Mouse (Mus musculus): ENCODE measurements around the gene Apoa5. TPM values are rescaled to one million over a fixed set of nuclear protein-coding genes. Genes with fewer than 3 reads are reported as not detected.
"Not testable (repeated sequence)": the region's sequence is repeated elsewhere in the genome, so short reads cannot be mapped to it uniquely, and the experiment has no call there.

The Apoa5 gene
- total and polyA plus RNA-seq, 3 experiments: 0.17 to 3.6 (median 3.0) TPM

DNA sequence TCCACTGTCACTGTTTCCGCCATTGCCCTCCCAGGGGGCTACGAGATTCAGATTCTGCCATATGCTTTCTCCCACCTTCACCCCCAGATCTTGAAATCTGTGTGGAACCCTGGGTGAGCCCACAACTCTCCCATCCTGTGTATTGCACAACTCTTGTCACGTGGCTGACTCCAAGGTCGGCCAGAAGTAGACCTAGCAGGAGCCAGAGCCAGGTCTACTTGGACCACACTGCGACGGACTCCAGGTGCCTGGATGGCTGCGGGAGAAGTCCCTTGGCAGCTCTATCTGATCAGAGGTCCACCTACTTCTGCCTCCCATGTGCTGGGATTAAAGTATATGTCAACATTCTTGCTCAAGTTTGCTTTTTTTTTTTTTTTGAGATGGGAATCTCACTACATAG, 7.3 kb upstream of the Apoa5 start:
- peak; percentile 73 for DNase-seq

- DNase-seq: no peak
These were observed 692 bp downstream of the Apoa5 start for GRCm38 (mm10) chr9:46269125-46269524.

DNA sequence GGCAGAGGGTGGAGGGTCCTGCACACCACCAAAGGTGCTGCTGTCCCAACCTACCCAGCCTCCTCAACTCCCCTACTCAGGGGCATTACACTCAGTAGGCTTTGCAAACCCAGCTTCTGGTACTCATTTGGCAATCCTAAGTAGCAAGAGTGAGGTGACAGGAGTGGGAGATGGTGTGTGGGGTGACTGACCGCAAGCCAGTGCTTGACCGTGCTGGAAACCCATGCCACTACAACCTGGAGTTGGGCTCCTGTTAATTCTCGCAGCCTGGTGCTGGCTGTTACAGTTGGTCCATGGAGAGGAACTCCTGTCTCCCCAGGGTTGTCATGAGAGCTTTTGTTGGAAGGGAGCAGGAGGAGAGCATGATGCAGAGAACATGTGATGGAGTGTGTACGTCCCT, 2.3 kb downstream of the Apoa5 start:
- DNase-seq: no peak

DNA sequence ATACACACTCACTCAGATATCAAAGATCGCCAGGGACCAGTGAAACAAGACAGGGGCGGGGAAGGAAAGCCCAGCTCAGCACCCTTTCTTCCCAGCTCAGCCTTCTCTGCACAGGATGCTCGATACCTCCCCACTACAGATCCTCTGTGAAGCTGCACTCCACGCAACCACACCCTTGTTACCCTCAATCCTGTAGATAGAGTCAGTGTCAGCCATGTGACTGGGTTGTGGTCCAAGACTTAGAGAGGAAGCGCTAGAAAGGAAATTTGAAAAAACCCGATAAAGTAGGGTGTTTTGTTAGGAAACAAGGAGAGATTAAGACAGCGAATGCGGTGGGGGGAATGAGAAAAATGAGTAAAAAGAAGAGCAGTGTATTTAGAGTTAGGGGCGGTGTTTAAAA, 3.6 kb downstream of the Apoa5 start:
- no peak for DNase-seq

GRCm38 (mm10) chr9:46272677-46273454, 4.4 kb downstream of the Apoa5 start, which contains the start of gene Zpr1:
TSS of gene Zpr1 (plus strand) at chr9:46273064.
- DNase-seq: peak; percentile 94

DNA sequence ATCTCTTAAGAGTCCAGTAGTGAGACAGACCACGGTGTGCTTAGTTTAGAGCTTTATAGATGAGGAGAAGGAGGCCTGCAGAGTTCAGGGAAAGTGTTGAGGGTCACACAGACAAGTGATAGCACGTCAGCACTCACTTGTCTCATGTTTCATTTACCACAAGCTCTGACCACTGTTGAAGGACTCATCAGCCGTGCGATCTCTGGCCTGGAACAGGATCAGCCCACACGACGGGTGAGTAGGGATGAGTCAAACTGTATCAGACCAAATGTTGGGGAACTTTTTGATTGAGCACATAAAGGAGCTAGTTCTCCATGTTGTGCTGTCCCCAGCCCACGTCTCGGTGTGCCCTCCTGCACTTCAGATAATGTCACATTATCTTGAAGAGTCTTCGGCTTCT, 6.1 kb downstream of the Apoa5 start:
- DNase-seq: no peak

DNA sequence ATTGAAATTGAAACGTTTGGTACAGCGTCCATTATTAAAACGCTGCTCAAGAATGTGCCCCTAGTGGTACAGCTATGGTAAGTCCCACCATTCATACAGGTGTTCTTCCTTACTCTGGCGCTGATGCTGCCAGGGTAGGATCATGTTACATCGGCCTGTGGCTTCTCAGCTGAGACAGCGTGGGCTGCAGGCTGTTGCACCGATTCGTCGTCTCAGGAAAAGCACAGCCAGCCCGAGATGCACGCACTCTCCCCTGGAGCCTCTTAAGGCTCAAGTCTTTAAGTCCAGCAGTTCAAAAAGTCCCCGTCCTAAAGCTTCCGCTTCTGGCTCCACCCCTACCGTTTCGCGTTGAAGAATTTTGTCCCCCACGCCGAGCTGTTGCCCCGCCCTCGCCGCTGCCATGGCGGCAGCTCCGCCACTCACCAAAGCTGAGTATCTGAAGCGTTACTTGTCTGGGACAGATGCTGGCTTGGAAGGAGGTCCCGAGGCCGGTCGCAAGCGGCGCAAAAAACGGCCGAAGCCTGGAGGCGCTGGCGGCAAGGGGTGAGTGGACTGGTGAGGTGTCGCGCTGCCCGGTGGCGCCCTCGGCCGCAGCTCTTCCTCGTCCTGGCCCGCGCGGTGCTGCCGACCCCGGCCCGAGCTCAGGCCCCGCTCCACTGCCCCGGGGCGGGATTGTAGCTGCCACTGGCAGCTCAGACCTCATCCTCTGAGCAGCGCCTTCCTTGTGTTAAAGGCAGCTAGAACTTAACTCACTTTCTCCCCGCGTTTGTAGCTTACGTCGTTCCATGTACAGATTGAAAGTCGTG, 14.4 kb downstream of the Apoa5 start, which contains the start of gene Bud13:
Gene Bud13, plus strand, starts transcription at position 378 of the 806 bp plus-strand sequence.
- peak; percentile 96 for DNase-seq

- DNase-seq: no peak
These were observed 29.9 kb downstream of the Apoa5 start for GRCm38 (mm10) chr9:46298381-46298780.

GRCm38 (mm10) chr9:46302142-46302541, 33.7 kb downstream of the Apoa5 start:
- DNase-seq: peak; percentile 36

DNA sequence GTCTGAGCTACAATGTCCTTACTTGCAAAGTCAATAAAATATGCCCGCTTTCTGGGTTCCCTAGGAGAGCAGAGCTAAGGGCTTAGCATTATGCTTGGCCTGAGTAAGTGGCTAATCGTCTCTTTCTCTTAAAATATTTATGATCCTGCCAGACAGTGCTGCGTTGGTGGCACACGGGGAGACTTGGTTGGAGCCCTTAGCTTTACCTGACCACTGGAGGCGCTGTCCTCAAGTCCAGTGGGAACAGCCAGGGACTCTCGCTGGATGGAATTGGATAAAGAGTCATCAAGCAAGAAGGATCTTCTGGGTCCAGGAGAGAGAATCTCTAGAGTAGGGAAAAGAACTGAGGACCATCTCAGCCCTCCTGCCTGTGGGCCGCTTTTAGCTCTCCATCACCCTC, 40.7 kb downstream of the Apoa5 start:
- no peak for DNase-seq

GRCm38 (mm10) chr9:46314507-46314906, 46.1 kb downstream of the Apoa5 start:
- peak; percentile 63 for DNase-seq

GRCm38 (mm10) chr9:46314921-46315320, 46.5 kb downstream of the Apoa5 start:
- no peak for DNase-seq

DNA sequence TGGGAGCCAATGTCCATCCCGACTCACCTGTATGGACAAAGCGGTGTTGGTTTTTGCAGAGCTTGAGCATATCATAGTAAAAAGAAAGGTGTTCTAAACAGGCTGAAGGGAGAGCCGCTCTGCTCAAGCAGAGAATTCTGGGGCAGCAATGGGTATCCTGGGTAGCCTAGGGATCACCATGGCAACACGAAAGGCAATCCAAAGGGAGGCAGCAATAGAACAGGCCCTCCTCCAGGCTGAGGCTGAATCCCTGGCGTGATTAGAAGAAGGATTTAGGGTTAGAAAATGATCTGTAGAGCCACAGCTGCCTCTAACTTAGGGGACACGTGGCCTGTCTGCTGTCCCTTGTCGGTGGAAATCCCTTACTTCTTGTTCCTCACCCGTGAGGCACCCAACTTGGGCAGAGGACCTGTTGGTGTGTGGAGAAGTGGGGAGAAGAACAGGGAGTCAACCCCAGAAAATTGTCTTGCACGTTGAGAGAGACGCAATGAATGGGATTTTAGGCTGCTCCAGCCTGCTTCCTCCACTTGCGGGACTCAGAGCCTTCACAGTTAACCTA, 47.5 kb downstream of the Apoa5 start:
- no peak for DNase-seq

DNA sequence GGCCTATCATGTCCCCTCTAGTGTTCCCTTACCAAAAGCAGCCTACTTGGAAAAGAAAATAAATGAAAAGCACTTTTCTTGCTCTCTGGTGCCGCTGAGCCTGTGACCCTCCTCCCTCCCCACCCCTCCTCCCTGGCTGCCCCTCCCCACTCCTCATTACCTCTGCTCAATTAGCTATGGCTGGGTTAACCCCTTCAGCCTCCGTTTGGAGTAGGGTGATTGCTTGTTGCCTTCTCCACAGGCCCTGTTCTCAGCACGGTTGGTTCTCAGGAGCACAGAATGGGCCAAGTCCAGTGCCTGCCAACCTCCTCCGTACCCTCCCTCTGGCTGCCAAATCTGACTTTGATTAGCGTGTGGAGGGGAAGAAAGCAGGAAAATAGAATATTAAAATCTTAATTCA, 48.0 kb downstream of the Apoa5 start:
- DNase-seq: no peak

- no peak for DNase-seq
These were observed 48.5 kb downstream of the Apoa5 start for GRCm38 (mm10) chr9:46316909-46317308.

- no peak for DNase-seq
These were observed 49.5 kb downstream of the Apoa5 start for GRCm38 (mm10) chr9:46317957-46318356.

DNA sequence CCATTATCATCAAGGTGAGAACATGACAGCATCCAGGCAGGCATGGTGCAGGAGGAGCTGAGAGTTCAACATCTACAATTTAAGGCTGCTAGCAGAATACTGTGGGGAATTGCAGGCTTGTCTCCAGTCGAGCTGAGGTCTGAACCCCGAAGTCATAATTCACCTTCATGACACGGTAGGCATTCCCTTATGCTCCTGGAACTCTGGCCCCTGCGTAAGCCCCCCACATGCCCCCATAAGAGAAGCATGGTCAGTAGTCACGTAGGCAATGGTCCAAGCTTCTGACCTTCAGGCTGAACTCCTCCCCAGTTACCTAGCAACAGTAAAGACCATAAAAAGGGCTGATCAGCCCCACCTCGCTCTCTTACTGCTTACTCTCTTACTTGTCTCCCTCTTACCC, 51.5 kb downstream of the Apoa5 start, which contains the start of gene 4931429L15Rik:
Gene 4931429L15Rik, minus strand, starts transcription at position 101 of the 400 bp plus-strand sequence.
- DNase-seq: not testable (repeated sequence)

GRCm38 (mm10) chr9:46320461-46320860, 52.0 kb downstream of the Apoa5 start:
- no peak for DNase-seq

Data from adrenal gland, adult 2 months (tissue).